Mouse (Mus musculus) heart, embryonic 16.5 days (tissue): ENCODE measurements at regions not wholly inside any gene's neighbourhood (a gene's known extent, or its start where the extent isn't known, plus 50 kb on each side); places are given as distances from the start of the nearest gene placed in this dataset.
A peak's percentile ranks its signal among the peaks of the same experiment; 100 is the strongest.

Source experiments
- ATAC-seq: fragments of 200-750 bp; cut with Nextera tagmentation; replicated peaks from 2 replicates; pipeline ENCODE4 v1.8.0; 2017; ENCODE audit warnings: moderate number of reproducible peaks; ENCODE audit not compliant: insufficient read depth, low FRiP score; ENCODE audit errors: extremely low read depth
- H3K27ac ChIP-seq: fragments of 300-500 bp; sonication (generic); 2 replicates; pipeline ENCODE4 v1.5.1; 2014; ENCODE audit warnings: mild to moderate bottlenecking, low read length, control low read depth, moderate library complexity
- H3K27me3 ChIP-seq: fragments of 300-500 bp; sonication (generic); 2 replicates; pipeline ENCODE4 v1.6.1; 2014; ENCODE audit warnings: low read length, mixed read lengths; ENCODE audit not compliant: control insufficient read depth, insufficient read depth
- H3K36me3 ChIP-seq: fragments of 300-500 bp; sonication (generic); 2 replicates; pipeline ENCODE4 v1.6.1; 2014; ENCODE audit not compliant: control insufficient read depth, insufficient read depth
- H3K4me1 ChIP-seq: fragments of 300-500 bp; sonication (generic); 2 replicates; pipeline ENCODE4 v1.6.1; 2014; ENCODE audit warnings: low read length, mixed read lengths; ENCODE audit not compliant: control insufficient read depth, insufficient read depth
- H3K4me2 ChIP-seq: fragments of 300-500 bp; sonication (generic); 2 replicates; pipeline ENCODE4 v1.6.1; 2014; ENCODE audit warnings: low read depth, mild to moderate bottlenecking, control low read depth, low read length
- H3K4me3 ChIP-seq: fragments of 300-500 bp; sonication (generic); 2 replicates; pipeline ENCODE4 v1.5.1; 2014; ENCODE audit warnings: mild to moderate bottlenecking, control low read depth, low read length
- H3K9ac ChIP-seq: fragments of 300-500 bp; sonication (generic); 2 replicates; pipeline ENCODE4 v1.6.1; 2014; ENCODE audit warnings: low read length, control low read depth
- H3K9me3 ChIP-seq: fragments of 300-500 bp; sonication (generic); replicated peaks from 2 replicates; pipeline ENCODE4 v1.6.1; 2016; ENCODE audit warnings: low read length; ENCODE audit not compliant: control insufficient read depth
- WGBS: fragments of 180-500 bp; shearing (Covaris S2); extraction: QIAGEN DNeasy Blood & Tissue Kit; methylation state at CpG from one replicate; pipeline ENCODE4 v1.1.7; 2014; 5-methylcytosine and 5-hydroxymethylcytosine counted together

DNA sequence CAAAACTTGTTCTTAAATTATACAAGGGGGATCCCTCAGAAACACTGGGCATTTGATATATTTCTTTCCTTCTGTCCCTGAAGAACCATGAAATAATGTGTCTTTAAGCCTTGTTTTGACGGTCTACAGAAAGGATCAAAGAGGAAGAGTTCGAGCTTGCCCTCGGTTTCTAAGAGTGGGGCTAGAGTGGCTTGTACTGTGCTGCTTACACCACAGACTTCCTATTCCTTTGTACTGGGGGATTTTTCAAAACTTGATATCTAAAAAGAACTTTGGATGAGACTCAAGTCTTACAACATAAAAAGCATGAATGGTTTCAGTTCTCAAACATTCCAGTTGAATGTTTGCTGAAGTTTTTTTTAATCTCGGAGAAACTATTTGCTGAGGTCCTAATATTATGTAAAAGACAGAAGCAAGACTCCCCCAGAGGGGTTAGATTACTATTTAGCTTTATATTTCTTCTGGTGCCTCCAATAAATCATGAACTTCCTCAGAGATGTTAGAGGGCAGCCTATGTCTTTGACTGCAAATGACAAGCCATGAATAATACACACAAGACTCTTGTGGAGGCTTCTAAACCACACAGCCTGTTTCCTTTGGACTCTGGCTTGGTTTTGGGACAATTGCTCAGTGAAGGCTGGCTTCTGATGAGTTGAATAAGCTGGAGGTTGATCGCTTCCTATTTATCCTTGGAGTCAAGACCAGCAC, 352.0 kb upstream of the Smim15 start:
- 62% methylated on average over 5 of the region's 5 CpGs for WGBS
- no peak for ATAC-seq
- Histone ChIP-seq H3K36me3 (no peaks in the 10 kb centered on the region), H3K4me1 (0 out of 2 replicates have a peak, but pooled peaks cover 4% of the 10 kb centered on the region), H3K27ac (no peak overlapping the region), H3K4me2 (no peak overlapping the region), H3K9me3 (no peaks in the 10 kb centered on the region), H3K4me3 (no peak overlapping the region), H3K27me3 (no peaks in the 10 kb centered on the region), H3K9ac (no peak overlapping the region)

DNA sequence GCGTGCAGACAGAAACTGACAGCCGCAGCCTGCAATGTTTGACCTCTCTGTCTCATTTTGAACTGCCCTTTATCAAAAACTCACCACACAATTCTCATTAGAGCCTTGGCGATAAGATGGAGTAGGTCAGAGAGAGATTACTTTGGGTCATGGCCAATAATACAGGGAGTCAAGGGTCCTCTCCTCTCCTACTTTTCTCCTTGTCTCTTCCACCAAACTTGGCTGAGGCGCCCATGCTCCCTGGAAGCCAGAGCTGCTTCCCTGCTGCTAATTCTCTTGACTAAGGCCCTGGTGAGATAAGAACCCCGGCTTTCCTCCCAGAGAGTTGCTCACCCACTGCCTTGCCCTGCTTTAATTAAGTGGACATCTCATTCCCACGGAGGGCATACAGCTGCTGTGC, 355.3 kb upstream of the Smim15 start:
- Histone ChIP-seq H3K9me3 (no peaks in the 10 kb centered on the region), H3K4me2 (no peak overlapping the region), H3K36me3 (no peaks in the 10 kb centered on the region), H3K27me3 (no peaks in the 10 kb centered on the region), H3K4me3 (no peak overlapping the region), H3K4me1 (0 out of 2 replicates have a peak, but pooled peaks cover 4% of the 10 kb centered on the region), H3K27ac (no peak overlapping the region), H3K9ac (no peak overlapping the region)
- 24% methylated on average over 6 of the region's 6 CpGs for WGBS
- no peak for ATAC-seq

DNA sequence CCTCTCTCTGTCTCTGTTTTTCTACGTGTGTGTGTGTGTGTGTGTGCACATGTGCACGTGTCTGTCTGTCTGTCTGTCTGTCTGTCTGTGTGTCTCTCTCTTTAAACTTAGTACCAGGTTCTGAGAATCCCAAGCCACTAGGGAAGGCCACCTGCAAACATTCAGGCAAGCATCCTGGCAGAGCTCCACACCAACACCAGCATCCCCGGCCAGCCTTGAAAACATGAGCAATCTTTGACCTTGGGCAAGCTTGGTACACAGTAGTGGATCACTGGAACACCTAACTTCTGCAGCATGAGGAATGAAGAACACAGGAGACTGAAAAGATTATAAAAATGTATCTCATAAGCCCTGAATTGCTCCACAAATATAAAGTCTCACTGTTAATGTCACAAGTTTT, 359.0 kb upstream of the Smim15 start:
- Histone ChIP-seq H3K27ac (no peak overlapping the region), H3K36me3 (no peaks in the 10 kb centered on the region), H3K4me1 (0 out of 2 replicates have a peak, but pooled peaks cover 4% of the 10 kb centered on the region), H3K4me3 (no peak overlapping the region), H3K9ac (no peak overlapping the region), H3K27me3 (no peaks in the 10 kb centered on the region), H3K9me3 (no peaks in the 10 kb centered on the region), H3K4me2 (no peak overlapping the region)
- ATAC-seq: no peak
- WGBS: 62% methylated on average over 3 of the region's 3 CpGs

DNA sequence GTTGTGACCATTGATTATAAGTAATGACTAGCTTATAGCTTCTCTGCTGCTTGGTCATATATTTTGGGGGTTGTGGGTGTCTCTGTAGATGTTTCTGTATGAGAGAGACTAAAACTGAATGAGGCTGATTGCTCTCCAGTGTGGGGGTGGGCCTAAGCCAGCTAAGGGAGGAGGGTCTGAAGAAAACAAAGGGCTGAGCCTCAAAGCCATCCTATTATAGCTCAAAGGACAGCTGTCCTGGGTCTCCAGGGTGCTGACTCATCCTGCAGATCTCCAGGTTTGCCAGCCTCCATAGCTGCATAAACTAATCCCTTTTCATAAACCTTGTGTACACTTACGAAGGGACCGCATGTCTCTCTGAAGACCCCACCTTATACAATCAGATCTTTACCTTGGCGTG, 360.3 kb upstream of the Smim15 start:
- H3K27ac ChIP-seq: no peak overlapping the region
- no peaks in the 10 kb centered on the region for H3K27me3 ChIP-seq
- H3K4me1 ChIP-seq: 0 out of 2 replicates have a peak, but pooled peaks cover 1% of the 10 kb centered on the region
- H3K9ac ChIP-seq: no peak overlapping the region
- no peaks in the 10 kb centered on the region for H3K36me3 ChIP-seq
- no peak overlapping the region for H3K4me2 ChIP-seq
- no peak overlapping the region for H3K4me3 ChIP-seq
- ATAC-seq: no peak
- H3K9me3 ChIP-seq: no peaks in the 10 kb centered on the region
- 86% methylated on average over 3 of the region's 3 CpGs for WGBS

DNA sequence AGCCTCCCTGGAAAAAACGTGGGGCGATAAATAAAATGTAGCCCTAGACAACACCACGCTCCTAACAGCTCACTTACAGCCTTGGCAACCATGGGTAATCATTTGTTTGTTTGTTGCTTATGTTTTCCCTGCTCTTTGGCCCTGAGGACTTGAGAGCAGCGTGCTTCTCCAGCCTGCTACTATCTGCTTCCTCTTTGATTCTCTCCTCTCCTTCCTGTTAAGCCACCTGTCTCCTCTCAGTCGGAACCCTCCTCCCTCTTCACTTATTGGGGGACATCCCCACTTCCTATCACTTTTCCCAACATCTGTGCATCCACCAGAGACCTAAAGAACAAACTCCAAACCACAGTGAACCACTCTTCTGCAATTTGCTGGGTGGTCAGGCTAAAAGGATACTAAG, 362.5 kb upstream of the Smim15 start:
- Histone ChIP-seq H3K9ac (no peak overlapping the region), H3K4me3 (no peak overlapping the region), H3K36me3 (no peaks in the 10 kb centered on the region), H3K27ac (no peak overlapping the region), H3K4me2 (no peak overlapping the region), H3K4me1 (peaks cover 5% of the 10 kb centered on the region), H3K27me3 (no peaks in the 10 kb centered on the region), H3K9me3 (no peaks in the 10 kb centered on the region)
- 64% methylated on average over 5 of the region's 5 CpGs for WGBS
- no peak for ATAC-seq

DNA sequence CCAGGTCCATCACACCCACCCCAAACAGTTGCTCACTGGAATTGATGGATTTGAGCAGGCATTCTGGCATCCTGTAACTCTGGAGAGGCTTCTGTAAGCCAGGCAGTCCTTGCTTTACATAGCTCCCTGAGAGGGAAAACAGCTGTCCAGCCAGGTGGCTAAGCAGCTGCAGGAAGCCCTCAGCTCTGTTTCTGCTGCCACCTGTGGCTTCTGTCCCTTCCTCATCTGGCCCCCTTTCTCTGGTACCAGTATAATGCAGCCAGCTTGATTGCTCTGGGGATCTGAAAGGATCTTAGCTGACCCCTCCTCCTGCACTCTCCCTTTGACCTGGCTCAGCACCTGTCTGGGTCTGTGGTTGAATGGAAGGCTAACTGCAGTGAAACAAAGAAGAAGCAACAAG, 365.4 kb upstream of the Smim15 start:
- Histone ChIP-seq H3K4me2 (no peak overlapping the region), H3K27ac (no peak overlapping the region), H3K4me1 (peaks cover 11% of the 10 kb centered on the region), H3K36me3 (no peaks in the 10 kb centered on the region), H3K9ac (no peak overlapping the region), H3K9me3 (no peaks in the 10 kb centered on the region), H3K27me3 (no peaks in the 10 kb centered on the region), H3K4me3 (no peak overlapping the region)
- ATAC-seq: no peak

DNA sequence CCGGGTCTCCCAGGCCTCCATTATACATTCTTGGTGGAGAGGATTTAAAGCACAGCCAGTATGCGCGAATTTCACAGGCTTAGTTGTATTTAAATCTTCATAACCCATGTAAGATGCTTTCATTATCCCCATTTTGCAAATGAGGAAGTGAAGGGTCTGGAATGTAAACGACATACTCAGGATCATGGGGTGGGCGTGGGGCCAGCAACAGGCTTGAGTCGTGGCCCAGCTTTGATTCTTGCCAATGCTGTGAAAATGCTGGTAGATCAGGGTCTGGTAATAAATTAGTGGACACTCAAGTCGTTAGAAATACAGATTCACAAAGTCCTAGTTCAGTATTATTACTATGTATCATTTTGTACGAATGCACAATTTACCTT, 367.2 kb upstream of the Smim15 start:
- H3K4me2 ChIP-seq: 0 out of 2 replicates have a peak overlapping the region, but pooled peaks have one; percentile 43
- no peak overlapping the region for H3K4me3 ChIP-seq
- H3K4me1 ChIP-seq: peaks cover 11% of the 10 kb centered on the region
- H3K27ac ChIP-seq: peak overlapping the region; percentile 77
- ATAC-seq: no peak
- 49% methylated on average over 8 of the region's 8 CpGs for WGBS
- H3K9ac ChIP-seq: no peak overlapping the region
- no peaks in the 10 kb centered on the region for H3K36me3 ChIP-seq
- H3K9me3 ChIP-seq: no peaks in the 10 kb centered on the region
- H3K27me3 ChIP-seq: no peaks in the 10 kb centered on the region

DNA sequence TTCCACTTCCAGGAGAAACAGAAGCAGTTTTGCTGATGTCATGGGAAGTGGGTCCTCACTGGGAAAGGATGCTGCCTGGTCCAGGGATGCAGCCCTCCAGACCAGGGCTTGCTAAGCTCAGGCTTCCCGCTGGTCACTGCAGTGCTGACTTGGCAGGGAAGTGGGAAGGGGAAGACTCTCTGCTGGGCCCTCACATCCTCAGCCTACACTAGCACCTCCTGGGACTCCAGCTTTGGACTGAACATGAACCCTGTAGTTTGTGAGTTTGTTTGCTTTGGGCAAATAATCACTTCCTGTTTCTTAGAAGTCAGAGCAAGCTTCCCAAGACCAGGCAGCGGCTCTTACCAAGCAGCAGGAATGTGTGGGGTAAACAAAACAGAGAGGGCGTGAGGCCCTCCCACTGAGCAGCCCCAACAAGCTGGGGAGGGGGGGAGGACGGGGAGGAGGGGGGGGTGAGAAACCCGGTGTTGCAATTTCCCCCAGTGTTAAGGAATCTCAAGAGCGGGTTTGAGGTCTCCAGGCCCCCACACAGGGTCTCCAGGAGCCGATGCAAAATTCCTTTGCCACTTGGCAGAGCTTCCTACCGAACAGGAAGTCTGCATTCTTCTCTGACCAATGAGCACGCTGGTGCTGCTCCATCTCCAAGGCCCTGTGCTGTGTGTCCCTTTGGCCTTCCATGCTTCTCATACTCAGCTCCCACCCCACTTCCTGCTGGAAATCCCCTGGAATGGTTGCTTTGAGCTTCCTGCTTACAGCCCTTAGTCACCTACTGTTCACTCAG, 367.7 kb upstream of the Smim15 start:
- Histone ChIP-seq H3K9ac (no peak overlapping the region), H3K27ac (peak overlapping the region; percentile 77), H3K9me3 (no peaks in the 10 kb centered on the region), H3K4me2 (peak overlapping the region; percentile 43), H3K4me1 (peaks cover 11% of the 10 kb centered on the region), H3K27me3 (no peaks in the 10 kb centered on the region), H3K36me3 (no peaks in the 10 kb centered on the region), H3K4me3 (no peak overlapping the region)
- WGBS: 13% methylated on average over 9 of the region's 9 CpGs
- ATAC-seq: peak; percentile 77

DNA sequence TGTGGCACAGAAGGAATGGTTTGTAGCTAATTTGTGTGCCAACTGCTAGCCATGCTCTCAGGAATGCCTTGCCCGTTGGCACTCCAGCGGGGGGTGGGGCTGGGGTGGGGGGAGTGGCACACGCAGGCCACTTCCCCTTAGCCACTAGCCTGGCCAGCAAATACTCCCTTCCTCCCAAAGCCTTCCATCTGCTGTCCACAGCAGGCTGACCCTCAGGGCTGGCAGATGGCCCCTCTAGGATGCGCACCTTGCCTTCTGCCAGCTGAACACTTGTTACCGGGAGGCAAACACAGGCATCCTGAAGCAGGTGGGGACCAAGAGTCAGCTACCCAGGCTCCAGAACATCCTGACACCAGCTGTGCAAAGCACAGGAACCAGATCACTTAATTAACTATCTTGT, 372.1 kb upstream of the Smim15 start:
- 70% methylated on average over 5 of the region's 5 CpGs for WGBS
- Histone ChIP-seq H3K9ac (no peak overlapping the region), H3K27ac (no peak overlapping the region), H3K27me3 (no peaks in the 10 kb centered on the region), H3K9me3 (no peaks in the 10 kb centered on the region), H3K4me2 (no peak overlapping the region), H3K36me3 (no peaks in the 10 kb centered on the region), H3K4me3 (no peak overlapping the region), H3K4me1 (peaks cover 10% of the 10 kb centered on the region)
- no peak for ATAC-seq
